Mouse (Mus musculus) thymus, postnatal 25 days (tissue): ENCODE measurements around the gene Cntn1.
"Not testable (repeated sequence)": the region's sequence is repeated elsewhere in the genome, so short reads cannot be mapped to it uniquely, and the experiment has no call there.

Experiments
- DNase-seq: peaks from one replicate; pipeline ENCODE4 v3.0.0; 2022

Cntn1 gene

DNA sequence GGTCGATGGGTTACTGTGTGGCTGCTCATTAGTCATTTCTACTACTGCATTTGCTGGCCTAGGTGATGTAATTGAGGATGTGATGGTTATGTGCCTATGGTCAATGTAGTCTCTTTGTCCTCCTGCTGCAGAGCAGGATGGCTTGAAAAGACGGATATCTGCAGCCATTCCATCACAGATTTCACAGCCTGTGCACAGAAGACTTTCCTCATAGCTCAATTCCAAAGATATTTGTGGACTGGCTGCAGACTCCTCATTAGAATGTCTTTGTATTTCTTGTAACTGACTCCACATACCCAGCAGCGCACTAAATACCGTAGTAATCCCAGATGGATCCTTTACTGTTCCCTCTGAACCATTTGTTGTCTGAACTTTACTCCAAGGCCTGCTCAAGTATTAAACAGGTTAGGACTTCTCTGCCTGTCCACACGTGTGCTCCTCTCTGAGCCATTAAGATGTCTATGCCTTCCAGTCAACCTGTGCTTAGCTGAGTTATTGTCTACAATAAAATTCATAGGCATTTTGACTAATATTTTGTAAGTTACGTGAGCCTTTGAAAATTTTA lies 220.9 kb downstream of the Cntn1 start:
- no peak for DNase-seq

DNA sequence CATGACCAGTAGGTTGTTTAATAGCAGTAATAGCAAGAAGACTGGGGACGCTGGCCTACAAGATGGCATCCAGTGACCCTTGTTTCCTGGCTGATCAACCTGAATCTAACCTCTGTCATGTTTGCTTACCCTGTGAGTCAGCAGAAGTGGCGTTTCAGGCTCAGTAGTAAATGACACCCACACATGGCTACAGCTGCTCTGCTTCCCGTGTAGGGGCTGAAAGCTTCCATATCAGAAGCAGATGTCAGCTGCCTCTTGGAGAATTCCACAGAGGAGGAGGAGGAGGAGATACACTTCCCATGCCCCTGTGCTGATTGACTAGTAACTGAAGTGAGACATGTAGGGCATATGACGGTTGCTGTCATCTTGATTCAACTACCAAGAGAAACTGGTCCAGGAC lies 225.9 kb downstream of the Cntn1 start:
- no peak for DNase-seq

- no peak for DNase-seq
These were observed 227.0 kb downstream of the Cntn1 start for GRCm38 (mm10) chr15:92277984-92278383.

DNA sequence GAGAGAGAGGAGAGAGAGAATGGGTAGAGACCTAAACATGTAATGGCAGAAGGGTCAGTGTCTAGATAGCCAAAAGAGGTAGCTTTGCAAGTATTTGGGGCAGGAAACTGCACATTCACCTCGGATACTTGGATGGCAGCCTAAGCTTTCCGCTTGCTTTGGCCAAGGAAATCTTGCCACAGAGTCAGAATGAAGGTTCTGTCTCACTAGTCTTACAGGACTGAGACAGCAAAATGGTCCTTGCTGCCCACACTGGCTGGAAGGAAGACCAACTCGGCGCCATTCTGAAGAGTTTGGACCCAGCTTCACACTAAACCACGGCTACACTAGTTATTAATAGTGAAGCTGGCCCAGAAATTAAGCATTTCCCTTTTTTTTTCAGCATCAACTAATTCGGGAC lies 230.0 kb downstream of the Cntn1 start:
- DNase-seq, result no peak

GRCm38 (mm10) chr15:92287616-92288015 lies 236.7 kb downstream of the Cntn1 start:
- no peak for DNase-seq

DNA sequence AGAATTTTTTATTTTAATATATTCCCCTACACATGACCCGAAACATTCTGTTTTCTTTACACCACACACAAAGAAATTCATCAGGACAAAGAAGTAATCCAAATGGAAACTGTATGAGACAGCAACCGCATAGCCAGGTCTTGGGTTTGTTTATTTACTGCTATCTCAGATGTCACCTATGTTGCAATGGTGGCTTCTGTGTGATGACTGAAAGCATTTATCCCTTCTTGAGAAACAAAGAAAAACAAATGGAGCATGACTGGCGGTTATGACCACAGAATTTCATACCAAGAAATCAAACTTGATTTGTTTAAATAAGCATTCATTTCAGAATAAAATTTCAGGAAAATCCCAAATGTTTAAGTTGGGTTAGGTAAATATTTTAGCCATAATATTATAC lies 245.5 kb downstream of the Cntn1 start:
- DNase-seq, result no peak

DNA sequence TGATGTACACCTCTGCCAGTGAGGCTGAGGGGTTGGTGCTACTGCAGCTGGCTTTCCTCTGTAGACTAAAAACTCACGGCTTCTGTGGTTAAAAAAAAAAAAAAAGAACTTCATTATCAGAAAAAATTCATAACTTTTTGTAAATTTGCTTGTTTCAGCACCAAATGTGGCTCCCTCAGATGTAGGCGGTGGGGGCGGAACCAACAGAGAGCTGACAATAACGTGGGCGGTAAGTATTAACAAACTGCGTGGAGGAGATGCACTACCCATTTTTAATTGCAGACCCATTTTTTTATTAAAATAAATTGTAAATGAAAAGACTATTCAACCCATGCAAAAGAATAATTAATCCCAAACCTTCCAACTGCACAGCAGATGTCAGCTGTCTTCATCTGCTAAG lies 251.8 kb downstream of the Cntn1 start:
- DNase-seq, result no peak

GRCm38 (mm10) chr15:92304221-92304620 lies 253.3 kb downstream of the Cntn1 start:
- no peak for DNase-seq

DNA sequence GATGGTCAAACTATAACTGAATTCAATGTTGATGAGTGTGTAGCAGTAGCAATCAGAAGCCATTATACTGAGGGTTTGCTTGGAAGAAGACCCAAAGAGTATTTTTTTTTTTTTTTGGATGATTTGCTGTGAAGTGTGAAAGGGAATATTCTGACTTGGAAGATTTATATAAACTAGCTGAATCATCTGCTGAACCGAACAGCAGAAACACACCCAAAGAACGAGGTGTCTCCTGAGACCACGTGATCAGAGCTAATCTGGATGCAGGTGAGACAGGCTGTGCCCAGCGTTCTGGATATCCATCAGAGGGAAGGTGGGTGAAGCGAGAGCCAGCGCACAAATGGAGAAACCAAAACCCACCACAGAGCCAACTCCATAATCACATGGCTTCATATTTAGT lies 271.0 kb downstream of the Cntn1 start:
- DNase-seq, result no peak

GRCm38 (mm10) chr15:92327111-92327510 lies 276.1 kb downstream of the Cntn1 start:
- DNase-seq, result no peak

- no peak for DNase-seq
These were observed 289.3 kb downstream of the Cntn1 start for GRCm38 (mm10) chr15:92340253-92340652.

DNA sequence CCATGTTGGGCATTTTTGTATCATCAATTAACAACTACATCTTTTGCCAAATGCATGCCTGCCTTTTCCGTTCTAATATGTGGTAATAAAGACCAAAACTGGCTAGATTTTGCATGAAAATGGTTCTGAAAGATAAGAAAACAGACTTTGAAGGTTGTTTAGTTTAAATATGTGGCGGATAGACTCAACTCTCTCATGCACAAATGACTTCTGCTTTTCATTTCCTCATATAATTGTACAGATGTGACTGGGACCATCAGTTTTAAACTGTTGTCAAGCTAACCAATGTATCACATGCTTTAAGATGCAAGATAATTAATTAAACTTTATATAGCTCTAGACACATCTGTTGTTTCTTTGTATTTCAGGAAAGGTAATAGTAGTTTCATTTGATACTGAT lies 290.5 kb downstream of the Cntn1 start:
- no peak for DNase-seq

GRCm38 (mm10) chr15:92344136-92344869 lies 293.3 kb downstream of the Cntn1 start:
- DNase-seq, result no peak

DNA sequence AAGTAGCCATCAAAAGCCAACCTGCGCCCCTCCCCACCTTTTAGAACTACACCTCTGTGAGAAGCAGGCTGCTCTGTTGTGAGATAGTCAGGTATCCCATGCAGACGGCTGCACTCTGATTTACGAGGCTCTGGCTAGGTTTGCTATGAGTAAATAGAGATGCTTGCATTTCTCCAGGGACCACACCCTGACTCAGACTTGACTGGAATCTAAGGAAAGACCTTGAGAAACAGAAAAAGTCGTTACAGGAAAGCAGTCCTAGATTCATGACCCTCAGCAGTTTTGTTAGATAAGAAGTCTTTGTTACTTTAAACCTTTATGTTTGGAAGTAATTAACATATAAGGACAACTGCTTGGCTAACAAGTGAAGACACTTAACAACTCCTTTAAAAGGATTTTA lies 296.5 kb downstream of the Cntn1 start:
- DNase-seq, result no peak

GRCm38 (mm10) chr15:92347902-92348301 lies 296.9 kb downstream of the Cntn1 start:
- no peak for DNase-seq

- not testable (repeated sequence) for DNase-seq
These were observed 297.5 kb downstream of the Cntn1 start for GRCm38 (mm10) chr15:92348453-92348852.

DNA sequence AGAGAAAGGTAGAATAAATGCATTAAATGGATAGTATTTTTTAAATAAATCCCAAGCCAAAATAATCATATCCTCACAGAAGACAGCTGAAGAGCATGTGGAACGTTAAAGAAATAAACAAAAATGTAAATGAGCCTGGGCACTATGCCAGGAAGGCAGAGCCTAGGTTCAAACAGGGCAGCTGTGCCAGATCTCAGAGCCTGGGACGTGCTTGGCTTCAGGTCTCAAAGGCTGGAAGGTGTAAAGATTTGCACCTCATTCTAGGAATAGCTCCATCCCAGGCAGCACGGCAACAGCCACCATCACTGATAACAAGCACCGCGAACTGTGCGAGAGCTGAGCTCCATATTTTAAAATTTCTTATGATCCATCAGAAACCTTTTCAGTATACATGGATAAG lies 313.2 kb downstream of the Cntn1 start:
- no peak for DNase-seq

DNA sequence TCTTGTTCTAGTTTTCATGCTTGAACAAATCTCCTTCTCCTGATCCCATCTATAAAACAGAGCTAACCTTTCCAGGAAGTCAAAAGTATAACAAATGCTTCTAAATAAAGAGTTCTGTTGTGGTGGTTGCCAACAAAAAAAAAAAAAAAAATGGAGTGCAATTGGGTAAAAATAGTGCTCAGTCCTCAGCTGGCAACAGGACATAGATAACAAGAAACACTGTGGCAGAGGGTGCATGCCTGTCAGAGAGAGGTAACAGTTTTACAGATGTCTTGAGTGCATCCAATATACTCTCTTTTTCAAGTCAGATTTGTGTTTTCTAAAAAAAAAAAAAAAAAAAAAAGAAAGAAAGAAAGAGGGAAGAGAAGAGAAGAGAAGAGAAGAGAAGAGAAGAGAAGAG lies 313.6 kb downstream of the Cntn1 start:
- DNase-seq, result no peak
